Mouse (Mus musculus) frontal cortex, postnatal 25 days (tissue): ENCODE measurements around the gene Art5.

Experiments
- DNase-seq, 2 experiments: peaks; one replicate each; pipeline ENCODE4 v3.0.0; 2022; ENCODE audit warnings: low spot score in 2 of 2

Gene Art5

DNA sequence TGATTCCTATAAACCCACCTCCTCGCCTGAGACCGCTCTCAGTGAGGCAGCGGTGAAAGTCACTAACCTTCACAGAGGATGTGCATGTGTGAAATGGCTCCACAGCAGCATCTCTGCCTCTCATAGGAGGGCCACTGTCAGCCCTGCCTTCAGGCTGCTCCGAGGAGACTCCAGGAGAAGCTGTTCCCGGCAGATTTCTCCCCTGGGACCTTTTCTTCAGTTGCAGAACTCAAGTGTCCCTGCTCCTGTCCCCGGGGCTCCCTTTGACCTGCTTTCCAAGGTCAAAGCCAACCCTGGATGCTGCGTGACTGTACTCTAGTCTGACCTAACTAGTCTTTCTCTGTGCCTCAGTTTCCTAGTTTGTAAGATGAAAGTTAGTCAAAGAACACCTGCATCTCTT lies at the start of gene Art5:
Gene Art5 (minus strand): TSS at position 319 of the 400 bp plus-strand sequence.
- DNase-seq, result no peak

DNA sequence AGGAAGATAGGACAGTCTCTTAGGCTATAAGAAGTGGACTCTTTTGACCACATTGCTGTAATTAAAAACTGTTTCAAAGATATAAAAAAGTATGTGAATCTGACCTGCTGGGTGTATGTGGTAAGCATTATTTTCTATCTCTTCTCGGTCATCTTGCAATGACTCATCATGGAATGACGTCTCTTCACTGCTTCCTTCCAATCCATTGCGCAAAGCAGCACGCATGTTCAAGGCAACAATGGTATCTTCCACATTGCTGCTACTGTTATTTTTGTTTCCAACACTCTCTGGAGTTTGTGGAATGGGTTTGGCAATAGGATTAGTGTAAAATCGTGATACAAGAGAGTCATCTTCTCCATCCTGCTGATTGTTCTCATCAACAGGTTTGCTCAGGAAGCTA lies 44.4 kb upstream of the Art5 start:
- no peak for DNase-seq

DNA sequence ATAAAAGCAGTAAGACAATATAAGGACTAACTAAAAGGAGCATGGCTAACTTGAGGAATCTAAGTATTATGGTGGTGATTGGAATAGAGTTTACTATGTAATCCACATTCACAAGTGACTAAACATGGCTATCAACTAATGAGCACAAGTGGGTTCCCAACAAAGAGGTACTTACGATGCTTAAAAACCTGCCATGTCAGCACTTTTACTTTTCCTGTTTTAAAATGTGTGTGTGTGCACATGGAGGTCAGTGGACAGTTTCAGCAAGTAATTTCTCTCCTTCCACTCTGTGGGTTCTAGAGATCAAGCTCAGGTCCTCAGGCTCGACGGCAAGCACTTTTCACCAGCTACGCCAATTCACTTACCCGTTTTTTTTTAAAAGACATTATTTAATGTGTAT lies 28.6 kb upstream of the Art5 start:
- no peak for DNase-seq

DNA sequence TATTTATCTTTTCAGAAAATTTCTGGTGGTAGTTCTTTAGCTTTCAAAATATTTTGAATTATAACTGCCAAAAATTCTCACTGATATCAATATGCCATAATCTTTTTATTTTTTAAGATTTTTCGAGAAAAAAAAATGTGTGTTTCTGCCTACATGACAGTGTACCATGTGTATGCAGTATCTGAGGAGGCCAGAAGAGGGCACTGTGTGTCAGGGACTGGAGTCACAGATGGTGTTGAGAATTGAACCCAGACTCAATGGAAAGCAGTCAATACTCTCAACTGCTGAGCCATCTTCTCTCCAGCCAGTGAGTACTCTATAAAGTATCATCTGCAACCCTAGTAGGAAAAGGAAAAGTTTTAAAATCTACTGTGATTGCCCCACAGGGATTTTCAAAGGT lies 28.2 kb upstream of the Art5 start:
- DNase-seq, result no peak

DNA sequence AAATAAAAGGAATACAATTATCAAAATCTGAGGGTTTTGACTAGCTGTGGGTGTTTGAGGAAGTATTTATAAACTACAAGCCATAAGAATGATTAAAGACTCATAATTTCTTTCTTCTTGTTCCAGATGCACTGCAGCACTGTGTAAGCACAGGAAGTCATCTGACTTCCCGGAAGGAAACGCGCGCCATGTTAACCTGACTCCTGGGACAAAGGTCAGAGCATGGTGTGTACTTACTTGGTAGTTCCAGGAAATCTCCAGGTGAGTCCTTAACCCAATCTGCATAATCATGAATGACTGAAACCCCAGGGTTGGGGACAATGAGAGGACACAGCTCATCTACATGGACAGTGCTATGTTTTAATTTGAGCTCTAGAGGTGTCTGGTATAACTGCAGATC lies 23.1 kb upstream of the Art5 start:
- no peak for DNase-seq

DNA sequence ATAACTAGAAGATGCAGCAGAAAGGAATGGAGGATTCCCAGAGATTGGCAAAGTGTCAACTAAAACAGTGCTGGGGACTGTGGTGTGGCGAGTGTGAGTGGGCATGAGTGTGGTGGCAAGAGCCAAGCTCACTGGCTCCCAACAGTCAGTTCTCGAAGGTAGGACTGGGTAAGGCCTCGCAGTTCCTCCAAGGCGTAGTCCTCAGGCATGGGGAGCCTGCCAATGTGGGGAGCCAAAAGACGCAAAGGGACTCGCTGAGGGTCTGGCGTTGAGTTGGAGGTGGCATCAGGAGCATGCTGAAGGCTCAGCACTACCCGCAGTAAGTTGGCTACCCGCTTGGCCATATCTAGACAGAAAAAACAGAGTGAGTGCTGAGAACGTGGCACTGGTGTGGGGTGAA lies 11.0 kb upstream of the Art5 start:
- no peak for DNase-seq

DNA sequence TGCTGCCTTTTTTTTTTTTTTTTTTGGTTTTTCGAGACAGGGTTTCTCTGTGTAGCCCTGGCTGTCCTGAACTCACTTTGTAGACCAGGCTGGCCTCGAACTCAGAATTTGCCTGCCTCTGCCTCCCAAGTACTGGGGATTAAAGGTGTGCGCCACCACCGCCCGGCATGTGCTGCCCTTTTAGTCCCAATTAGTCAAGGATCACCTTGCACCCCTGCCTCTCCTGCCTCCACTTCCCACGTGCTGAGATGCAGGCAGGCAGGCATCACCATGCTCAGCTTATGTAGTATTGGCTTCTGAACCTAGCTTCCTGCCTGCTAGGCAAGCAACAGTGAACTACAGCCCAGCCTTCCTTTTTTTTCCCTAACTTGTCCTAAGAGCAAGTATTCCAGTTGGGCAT lies 8.1 kb upstream of the Art5 start:
- no peak for DNase-seq

DNA sequence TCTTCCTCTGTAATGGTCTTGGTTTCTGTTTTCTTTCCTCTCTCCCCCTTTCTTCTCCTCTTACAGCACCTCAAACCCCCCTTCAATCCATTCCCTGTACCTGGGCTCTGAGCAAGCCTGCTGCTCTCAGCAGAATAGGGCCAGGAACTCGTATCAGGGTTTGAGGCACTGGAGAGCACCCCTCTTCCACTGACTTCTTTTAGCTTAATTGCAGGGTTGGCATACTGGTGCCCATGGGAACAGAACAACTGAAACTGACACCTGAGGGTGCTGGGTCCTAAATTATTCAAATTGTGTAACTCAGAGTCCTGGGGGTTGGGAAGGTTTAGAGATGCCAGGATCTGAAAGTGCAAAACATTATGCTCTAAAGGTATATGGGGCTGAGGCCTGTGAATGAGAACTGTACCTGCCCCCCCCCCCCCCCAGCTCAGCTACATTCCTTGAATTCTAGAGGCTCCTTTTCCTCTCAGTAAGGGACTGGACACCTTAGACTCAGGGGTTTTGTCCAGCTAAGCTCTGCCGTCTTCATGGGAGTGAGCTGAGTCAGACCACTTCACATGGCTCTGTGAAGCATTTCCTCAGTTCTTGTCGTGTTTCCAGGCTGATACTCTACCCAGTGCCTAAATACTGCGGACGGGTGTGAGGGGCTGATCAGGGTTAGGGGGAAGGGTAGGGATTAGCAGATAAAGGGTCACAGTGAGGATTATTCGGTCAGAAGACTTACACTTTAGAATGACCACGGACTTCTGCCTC lies 7.5 kb upstream of the Art5 start, which contains the start of gene Chrna10:
Gene Chrna10 (minus strand): TSS at position 250 of the 753 bp plus-strand sequence.
- no peak for DNase-seq

DNA sequence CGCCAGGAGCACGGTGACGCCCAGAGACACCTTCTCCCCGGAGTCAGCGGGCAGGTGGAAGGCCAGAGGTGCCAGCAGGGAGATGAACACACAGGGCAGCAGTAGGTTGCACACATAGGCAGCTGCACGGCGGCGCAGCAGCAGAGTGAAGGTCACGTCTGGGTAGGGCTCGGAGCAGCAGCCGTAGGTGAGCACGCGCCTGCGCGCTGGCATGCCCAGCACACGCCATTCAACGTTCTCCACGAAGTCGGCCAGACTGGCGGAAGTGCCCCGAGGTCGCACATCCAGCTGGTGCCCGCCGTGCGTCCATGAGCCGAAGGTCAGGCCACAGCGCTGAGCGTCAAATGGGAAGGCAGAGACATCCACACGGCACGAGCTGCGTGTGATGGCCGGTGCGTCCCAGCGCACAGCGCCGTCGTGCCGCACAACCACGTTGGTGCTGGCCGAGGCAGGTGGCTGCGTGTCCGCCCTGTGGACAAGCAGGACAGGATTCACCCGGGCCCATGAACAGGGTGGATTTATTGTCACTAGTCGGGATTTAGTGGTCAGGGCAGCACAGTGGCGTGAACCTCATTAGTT lies 4.0 kb upstream of the Art5 start:
- DNase-seq, result no peak

DNA sequence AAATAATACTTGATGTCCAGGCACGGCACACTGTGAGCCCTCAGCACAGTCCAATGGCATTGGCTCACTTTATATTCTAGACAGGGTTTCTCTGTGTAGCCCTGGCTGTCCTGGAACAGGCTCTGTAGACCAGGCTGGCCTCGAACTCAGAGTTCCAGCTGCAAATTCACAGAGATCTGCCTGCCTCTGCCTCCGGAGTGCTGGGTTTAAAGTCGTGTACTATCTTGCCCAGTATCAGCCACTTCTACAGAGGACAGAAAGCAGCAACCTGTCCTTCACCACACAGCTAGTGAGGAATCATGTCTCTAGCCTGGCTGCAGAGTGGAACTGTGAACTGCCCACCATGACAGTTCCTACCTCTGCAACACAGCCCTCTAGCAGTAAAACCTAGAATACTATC lies 457 bp upstream of the Art5 start:
- DNase-seq, result no peak

DNA sequence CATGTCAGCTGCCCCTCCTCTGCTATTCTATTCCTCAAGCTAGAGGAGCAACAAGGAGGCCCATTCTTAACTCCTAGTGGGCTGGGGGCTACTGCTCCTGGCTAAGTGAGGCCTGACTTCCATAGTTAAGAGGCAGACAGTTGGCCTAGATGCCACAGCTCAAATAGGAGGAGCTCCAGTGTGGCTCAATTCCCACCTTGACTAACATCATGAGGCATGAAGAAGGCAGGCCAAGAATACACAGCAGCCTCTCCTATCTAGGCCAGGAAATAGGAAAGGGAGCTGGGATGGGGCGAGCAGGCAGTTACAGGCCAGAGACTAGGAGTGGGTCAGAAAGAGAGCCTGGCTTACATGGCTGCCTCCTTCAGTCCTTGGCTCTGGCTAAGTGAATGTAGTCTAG lies 1.1 kb downstream of the Art5 start:
- no peak for DNase-seq

DNA sequence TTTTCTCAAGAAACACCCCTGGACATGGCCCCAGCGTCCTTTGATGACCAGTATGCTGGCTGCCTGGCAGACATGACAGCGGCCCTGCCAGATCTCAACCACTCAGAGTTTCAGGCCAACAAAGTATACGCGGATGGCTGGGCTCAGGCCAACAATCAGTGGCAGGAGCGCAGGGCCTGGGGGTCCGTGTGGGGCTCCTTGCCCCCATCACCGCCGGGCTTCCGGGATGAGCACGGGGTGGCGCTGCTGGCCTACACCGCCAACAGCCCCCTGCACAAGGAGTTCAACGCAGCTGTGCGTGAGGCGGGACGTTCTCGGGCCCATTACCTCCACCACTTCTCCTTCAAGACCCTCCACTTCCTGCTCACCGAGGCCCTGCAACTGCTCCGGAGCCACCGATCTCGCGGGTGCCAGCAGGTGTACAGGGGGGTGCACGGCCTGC lies 2.6 kb downstream of the Art5 start:
- no peak for DNase-seq

DNA sequence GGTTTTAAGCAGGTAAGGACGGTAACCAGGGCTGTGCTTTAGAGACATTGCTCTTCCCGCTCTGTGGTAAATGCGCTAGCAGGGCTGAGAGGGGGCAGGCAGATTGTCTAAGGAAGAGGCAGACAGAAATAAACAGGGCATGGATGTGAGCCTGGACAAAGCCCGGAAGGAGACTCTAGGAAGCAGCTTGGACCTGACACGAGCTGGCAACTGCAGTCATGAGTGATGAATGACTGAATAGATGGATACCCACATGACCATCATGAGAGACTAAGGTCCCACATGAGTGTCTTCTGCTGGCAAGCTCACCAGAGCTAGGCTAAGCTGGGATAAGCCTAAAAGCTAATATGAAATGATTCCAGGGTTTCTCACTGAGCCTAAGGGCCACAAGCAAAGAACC lies 5.2 kb downstream of the Art5 start:
- DNase-seq, result no peak

DNA sequence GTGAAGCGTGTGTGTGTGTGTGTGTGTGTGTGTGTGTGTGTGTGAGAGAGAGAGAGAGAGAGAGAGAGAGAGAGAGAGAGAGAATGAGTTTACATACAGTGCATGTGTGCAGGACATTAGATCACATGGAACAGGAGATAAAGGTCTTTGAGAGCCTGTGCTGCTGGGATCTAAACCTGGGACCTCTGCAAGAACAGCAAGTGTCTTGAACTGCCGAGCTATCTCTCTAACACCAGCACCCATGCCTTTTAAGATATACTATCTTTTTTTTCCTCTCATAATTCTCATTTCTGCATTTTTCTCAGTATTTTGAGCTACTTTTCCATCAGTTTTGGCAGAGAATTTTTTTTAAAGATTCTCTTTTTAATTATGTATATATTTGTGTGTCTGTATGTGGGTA lies 5.7 kb downstream of the Art5 start:
- DNase-seq, result no peak

DNA sequence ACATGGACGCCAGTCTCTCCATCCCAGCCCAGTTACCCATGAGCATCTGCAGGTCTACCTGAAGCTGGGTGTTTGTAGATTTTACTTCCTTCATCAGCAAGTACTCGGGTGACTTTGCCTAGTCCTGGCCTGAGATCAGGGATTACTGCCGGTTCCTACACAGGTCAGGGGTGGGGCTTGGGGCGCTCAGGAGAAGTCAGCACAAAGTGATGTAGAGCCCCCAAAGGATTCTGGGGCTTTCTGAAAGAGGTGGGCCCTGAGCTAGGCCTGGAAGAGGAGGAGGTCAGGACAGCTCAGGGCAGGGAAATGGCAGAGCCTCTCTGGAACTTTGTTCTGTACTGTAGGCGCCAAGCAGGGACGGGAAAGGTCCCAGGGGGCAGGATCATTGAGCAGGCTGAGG lies 6.6 kb downstream of the Art5 start:
- DNase-seq, result no peak

DNA sequence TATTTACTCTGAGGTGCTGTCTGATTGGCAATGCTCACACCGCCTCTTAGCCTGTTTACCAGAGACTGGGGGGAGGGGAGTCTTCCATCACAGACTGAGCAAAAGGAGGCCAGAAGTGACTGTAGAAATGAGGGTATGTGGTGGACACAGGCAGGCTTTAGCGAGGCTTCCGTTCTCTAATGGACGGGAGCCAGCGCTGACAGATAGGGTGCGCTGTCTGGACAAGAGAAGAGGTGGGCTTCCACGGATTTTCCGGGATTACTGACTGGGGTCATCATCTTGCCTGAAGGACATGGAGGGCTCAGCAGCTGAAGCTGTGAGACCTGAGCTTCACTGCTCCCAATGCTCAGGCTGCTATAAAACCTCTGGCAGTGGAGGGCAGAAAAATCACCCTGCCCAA lies 7.0 kb downstream of the Art5 start:
- no peak for DNase-seq

DNA sequence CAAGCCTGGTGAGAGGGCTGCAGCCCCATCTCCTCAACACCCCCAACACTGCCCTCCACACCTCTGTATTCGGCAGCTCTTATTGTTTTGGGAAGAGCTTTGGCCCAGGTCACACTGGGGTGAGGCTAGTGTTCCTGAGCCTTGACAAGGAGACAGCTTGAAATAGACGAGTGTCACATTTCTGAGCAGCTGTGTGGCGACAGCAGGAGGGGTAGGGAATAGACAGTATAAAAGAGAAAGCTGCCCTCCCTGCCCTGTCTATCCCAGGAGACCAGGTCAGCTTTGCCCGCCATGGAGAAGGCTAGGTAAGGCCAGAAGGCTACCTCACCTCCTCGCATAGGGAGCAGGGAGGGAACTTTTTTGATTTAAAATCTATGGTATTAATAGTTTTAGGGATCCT lies 7.8 kb downstream of the Art5 start, which contains the start of gene Art1:
Gene Art1 (plus strand): TSS at position 257 of the 400 bp plus-strand sequence.
- no peak for DNase-seq

DNA sequence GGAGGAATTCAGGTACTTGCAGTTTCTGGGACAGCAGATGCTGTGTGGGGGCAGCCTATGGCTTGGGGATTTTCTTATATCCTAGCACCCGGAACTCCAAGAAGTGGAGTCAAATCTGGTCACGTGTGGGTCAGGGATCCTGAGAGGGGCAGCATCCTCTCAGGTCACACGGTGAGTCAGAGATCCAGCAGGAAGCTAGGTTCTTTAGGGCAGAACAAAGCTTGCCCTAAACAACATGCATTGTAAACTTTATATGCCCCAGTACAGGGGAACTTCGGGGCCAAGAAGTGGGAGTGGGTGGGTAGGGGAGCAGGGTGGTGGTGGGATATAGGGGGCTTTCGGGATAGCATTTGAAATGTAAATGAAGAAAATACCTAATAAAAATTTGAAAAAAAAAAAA lies 8.4 kb downstream of the Art5 start:
- DNase-seq, result no peak

DNA sequence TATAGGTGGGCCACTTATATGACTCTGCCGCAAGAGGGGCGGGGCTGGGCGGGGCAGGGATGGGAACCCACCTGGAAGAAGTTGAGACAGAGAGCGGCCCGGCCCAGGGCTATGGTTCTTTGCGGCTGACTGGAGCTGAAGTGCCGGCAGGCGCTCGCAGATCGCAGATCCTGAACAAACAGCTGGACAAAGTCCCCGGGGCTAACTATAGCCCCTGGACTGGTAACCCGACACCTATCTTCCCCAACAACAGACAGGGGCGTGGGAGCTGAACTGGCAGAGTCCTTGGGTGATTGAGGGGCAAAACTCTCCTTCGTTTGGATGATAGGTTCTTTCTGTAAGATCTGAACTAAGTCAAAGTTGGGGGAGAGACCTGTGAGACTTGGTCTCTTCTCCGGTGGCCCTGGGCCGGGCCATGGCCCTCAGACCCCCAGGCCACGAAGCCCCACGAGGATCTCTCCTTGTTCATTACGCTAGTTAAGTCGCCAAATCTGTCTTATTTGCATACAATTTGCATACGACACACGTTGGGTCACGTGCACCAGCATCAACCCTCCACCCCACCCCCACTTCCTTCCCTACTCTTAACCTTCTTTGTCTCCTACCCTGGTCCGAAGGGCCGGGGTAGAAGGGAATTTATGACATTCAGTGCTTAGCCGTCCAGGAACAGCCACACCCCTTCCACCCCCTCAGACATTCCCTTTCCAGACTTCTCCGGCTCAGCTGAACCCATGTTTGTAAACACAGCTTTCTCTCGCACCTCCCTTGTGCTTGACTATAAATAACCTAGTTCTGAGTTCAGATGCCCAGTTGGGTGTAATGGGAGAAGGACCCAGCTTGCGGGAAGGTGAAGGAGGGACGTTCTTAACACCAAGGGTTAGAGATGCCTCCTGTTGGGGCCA lies 9.3 kb downstream of the Art5 start:
- no peak for DNase-seq

DNA sequence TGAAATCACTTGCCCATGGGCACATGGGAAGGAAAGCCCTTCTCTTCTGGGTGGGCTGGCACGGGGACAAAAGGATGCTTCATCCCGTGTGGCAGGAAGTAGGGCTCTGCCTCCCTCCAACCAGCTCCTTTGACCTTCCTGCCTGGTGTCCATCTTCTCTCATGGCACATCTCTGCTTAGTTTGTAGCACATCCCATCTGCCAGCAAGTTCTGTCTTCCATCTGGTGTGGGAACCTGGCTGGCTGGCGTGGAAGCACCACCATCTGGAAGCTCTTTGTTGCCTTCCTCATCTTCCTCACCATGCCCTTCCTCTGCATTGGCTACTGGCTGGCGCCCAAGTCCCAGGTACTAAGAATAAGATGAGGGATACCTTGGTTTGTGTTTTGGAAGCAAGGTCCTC lies 22.0 kb downstream of the Art5 start:
- DNase-seq, result no peak

DNA sequence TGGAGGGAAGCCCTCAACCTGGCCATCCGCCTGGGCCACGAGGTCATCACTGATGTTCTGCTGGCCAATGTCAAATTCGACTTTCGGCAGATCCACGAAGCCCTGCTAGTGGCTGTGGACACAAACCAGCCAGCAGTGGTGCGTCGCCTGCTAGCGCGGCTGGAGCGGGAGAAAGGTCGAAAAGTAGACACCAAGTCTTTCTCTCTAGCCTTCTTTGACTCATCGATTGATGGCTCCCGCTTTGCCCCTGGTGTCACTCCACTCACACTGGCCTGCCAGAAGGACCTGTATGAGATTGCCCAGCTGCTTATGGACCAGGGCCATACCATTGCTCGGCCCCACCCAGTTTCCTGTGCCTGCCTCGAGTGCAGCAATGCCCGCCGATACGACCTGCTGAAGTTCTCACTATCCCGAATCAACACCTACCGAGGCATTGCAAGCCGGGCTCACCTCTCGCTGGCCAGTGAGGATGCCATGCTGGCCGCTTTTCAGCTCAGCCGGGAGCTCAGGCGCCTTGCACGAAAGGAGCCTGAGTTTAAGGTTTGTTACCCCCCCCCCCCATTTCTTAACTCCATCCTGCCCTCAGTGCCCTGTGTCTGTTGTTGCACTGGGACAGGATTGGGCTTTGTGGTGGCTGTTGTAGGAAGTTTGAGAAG lies 25.1 kb downstream of the Art5 start:
- DNase-seq, result no peak

DNA sequence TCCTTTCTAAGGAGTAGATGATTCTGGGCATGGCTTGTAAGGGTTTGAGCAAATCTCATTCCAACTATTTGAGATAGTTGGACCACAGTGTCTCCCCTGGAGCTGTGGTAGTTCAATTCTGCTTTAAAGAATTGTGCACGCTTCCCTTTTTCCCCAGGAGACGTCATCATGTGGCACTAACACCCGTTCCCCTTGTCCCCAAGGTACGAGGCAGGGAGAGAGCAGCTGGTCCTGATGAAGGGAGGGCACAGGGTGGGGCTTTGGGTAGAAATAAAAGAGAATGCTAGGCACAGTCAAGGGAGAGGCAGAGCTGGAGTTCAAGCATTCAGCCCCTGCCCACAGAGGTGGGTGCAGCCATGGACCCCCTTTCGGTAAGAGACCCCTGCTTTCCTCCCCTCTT lies 26.5 kb downstream of the Art5 start, which contains the start of gene Trpc2:
Gene Trpc2 (plus strand): TSS at position 301 of the 400 bp plus-strand sequence.
- DNase-seq, result no peak
